Mouse (Mus musculus): Measurements from ENCODE around the gene Tmem8b. TPM values are rescaled to one million over a fixed set of nuclear protein-coding genes. Genes with fewer than 3 reads are reported as not detected.

The Tmem8b gene
- polyA plus RNA-seq, 1 experiment = 5.0 TPM

GRCm38 (mm10) chr4:43631046-43631955 is 37.5 kb upstream of the Tmem8b start, which contains the start of gene Npr2:
TSS of gene Npr2 (plus strand) at chr4:43631935.
- peak within 1 kb of the TSS; percentile 92 for H3K9ac ChIP-seq (ENCODE audit: low read depth, poor library complexity, severe bottlenecking)
- H3K4me3 ChIP-seq (ENCODE audit: low read depth, low read length) = peak within 1 kb of the TSS; percentile 81
- peaks cover 5% of the 10 kb centered on the region; the same call in 1 of the 2 replicates for H3K27me3 ChIP-seq (ENCODE audit: control insufficient read depth, insufficient read depth, low read length, poor library complexity, severe bottlenecking)
- TF ChIP-seq EP300 (IDR thresholded peaks at IDR 0.05; ENCODE audit: insufficient read depth, low read depth, low read length) (no peak), POLR2A (IDR thresholded peaks at IDR 0.05; ENCODE audit: insufficient read depth, low read length) (no peak), CTCF (IDR thresholded peaks at IDR 0.05; ENCODE audit: low read depth, low read length) (no peak)
- H3K27ac ChIP-seq (ENCODE audit: insufficient read depth, low read length) = no peak within 1 kb of the TSS
- H3K36me3 ChIP-seq (ENCODE audit: control insufficient read depth, insufficient read depth, low read length, poor library complexity, severe bottlenecking) = no peaks in the 10 kb centered on the region
- no peaks in the 10 kb centered on the region for H3K4me1 ChIP-seq (ENCODE audit: control insufficient read depth, insufficient read depth, low read length)
- H3K9me3 ChIP-seq (replicated peaks; ENCODE audit: control insufficient read depth, insufficient read depth, low read length, poor library complexity, severe bottlenecking) = no peaks in the 10 kb centered on the region

GRCm38 (mm10) chr4:43631956-43632920 is 36.5 kb upstream of the Tmem8b start:
- TF ChIP-seq EP300 (IDR thresholded peaks at IDR 0.05; ENCODE audit: insufficient read depth, low read depth, low read length) (no peak), POLR2A (IDR thresholded peaks at IDR 0.05; ENCODE audit: insufficient read depth, low read length) (no peak), CTCF (IDR thresholded peaks at IDR 0.05; ENCODE audit: low read depth, low read length) (no peak)
- Histone ChIP-seq H3K27me3 (ENCODE audit: control insufficient read depth, insufficient read depth, low read length, poor library complexity, severe bottlenecking) (peaks cover 5% of the 10 kb centered on the region; the same call in 1 of the 2 replicates), H3K27ac (ENCODE audit: insufficient read depth, low read length) (no peak overlapping the region), H3K4me1 (ENCODE audit: control insufficient read depth, insufficient read depth, low read length) (no peaks in the 10 kb centered on the region), H3K36me3 (ENCODE audit: control insufficient read depth, insufficient read depth, low read length, poor library complexity, severe bottlenecking) (no peaks in the 10 kb centered on the region), H3K4me3 (ENCODE audit: low read depth, low read length) (peak overlapping the region; percentile 81), H3K9me3 (replicated peaks; ENCODE audit: control insufficient read depth, insufficient read depth, low read length, poor library complexity, severe bottlenecking) (no peaks in the 10 kb centered on the region), H3K9ac (ENCODE audit: low read depth, poor library complexity, severe bottlenecking) (peak overlapping the region; percentile 92)

- H3K27me3 ChIP-seq (ENCODE audit: control insufficient read depth, insufficient read depth, low read length, poor library complexity, severe bottlenecking) = peaks cover 5% of the 10 kb centered on the region; the same call in 1 of the 2 replicates
- H3K27ac ChIP-seq (ENCODE audit: insufficient read depth, low read length) = no peak overlapping the region
- H3K9me3 ChIP-seq (replicated peaks; ENCODE audit: control insufficient read depth, insufficient read depth, low read length, poor library complexity, severe bottlenecking) = no peaks in the 10 kb centered on the region
- no peak overlapping the region for H3K9ac ChIP-seq (ENCODE audit: low read depth, poor library complexity, severe bottlenecking)
- no peaks in the 10 kb centered on the region for H3K36me3 ChIP-seq (ENCODE audit: control insufficient read depth, insufficient read depth, low read length, poor library complexity, severe bottlenecking)
- TF ChIP-seq EP300 (IDR thresholded peaks at IDR 0.05; ENCODE audit: insufficient read depth, low read depth, low read length) (no peak), POLR2A (IDR thresholded peaks at IDR 0.05; ENCODE audit: insufficient read depth, low read length) (no peak), CTCF (IDR thresholded peaks at IDR 0.05; ENCODE audit: low read depth, low read length) (no peak)
- H3K4me3 ChIP-seq (ENCODE audit: low read depth, low read length) = no peak overlapping the region
- no peaks in the 10 kb centered on the region for H3K4me1 ChIP-seq (ENCODE audit: control insufficient read depth, insufficient read depth, low read length)
Observed at GRCm38 (mm10) chr4:43633296-43633695, 35.5 kb upstream of the Tmem8b start.

- Histone ChIP-seq H3K4me1 (ENCODE audit: control insufficient read depth, insufficient read depth, low read length) (no peaks in the 10 kb centered on the region), H3K36me3 (ENCODE audit: control insufficient read depth, insufficient read depth, low read length, poor library complexity, severe bottlenecking) (no peaks in the 10 kb centered on the region), H3K9me3 (replicated peaks; ENCODE audit: control insufficient read depth, insufficient read depth, low read length, poor library complexity, severe bottlenecking) (no peaks in the 10 kb centered on the region), H3K27ac (ENCODE audit: insufficient read depth, low read length) (no peak overlapping the region), H3K9ac (ENCODE audit: low read depth, poor library complexity, severe bottlenecking) (no peak overlapping the region), H3K4me3 (ENCODE audit: low read depth, low read length) (no peak overlapping the region), H3K27me3 (ENCODE audit: control insufficient read depth, insufficient read depth, low read length, poor library complexity, severe bottlenecking) (peaks cover 5% of the 10 kb centered on the region; the same call in 1 of the 2 replicates)
- TF ChIP-seq POLR2A (IDR thresholded peaks at IDR 0.05; ENCODE audit: insufficient read depth, low read length) (no peak), CTCF (IDR thresholded peaks at IDR 0.05; ENCODE audit: low read depth, low read length) (no peak), EP300 (IDR thresholded peaks at IDR 0.05; ENCODE audit: insufficient read depth, low read depth, low read length) (no peak)
Observed at GRCm38 (mm10) chr4:43633736-43634135, 35.0 kb upstream of the Tmem8b start.

GRCm38 (mm10) chr4:43634621-43635374 is 34.0 kb upstream of the Tmem8b start:
- Histone ChIP-seq H3K36me3 (ENCODE audit: control insufficient read depth, insufficient read depth, low read length, poor library complexity, severe bottlenecking) (no peaks in the 10 kb centered on the region), H3K27ac (ENCODE audit: insufficient read depth, low read length) (no peak overlapping the region)
- no peak for TF ChIP-seq POLR2A (IDR thresholded peaks at IDR 0.05; ENCODE audit: insufficient read depth, low read length)
- TF ChIP-seq EP300 (IDR thresholded peaks at IDR 0.05; ENCODE audit: insufficient read depth, low read depth, low read length) = no peak
- no peak for TF ChIP-seq CTCF (IDR thresholded peaks at IDR 0.05; ENCODE audit: low read depth, low read length)

More at GRCm38 (mm10) chr4:43634621-43635374, 34.0 kb upstream of the Tmem8b start:
- H3K4me1 ChIP-seq (ENCODE audit: control insufficient read depth, insufficient read depth, low read length) = no peaks in the 10 kb centered on the region
- H3K9me3 ChIP-seq (replicated peaks; ENCODE audit: control insufficient read depth, insufficient read depth, low read length, poor library complexity, severe bottlenecking) = no peaks in the 10 kb centered on the region
- no peak overlapping the region for H3K4me3 ChIP-seq (ENCODE audit: low read depth, low read length)
- peaks cover 5% of the 10 kb centered on the region; the same call in 1 of the 2 replicates for H3K27me3 ChIP-seq (ENCODE audit: control insufficient read depth, insufficient read depth, low read length, poor library complexity, severe bottlenecking)
- no peak overlapping the region for H3K9ac ChIP-seq (ENCODE audit: low read depth, poor library complexity, severe bottlenecking)

All from ES-Bruce4 (cell line).